Mouse (Mus musculus) B cell, adult 62 days (primary cell): ENCODE results near the gene Rbm42. TPM values are rescaled to one million over a fixed set of nuclear protein-coding genes. Genes with fewer than 3 reads are reported as not detected.

Source experiments
- total RNA-seq: library from RNA; stranded (reverse); gene quantifications from 4 replicates; pipeline ENCODE4 v1.2.4, GENCODE M21; 2023

Gene Rbm42
- 87.7 to 100 TPM (median 92.3 TPM) in 4 replicates for total RNA-seq

GRCm38 (mm10) chr7:30649591-30650540 lies at the start of gene Rbm42:
Gene Rbm42, minus strand, starts transcription at chr7:30650317.

DNA sequence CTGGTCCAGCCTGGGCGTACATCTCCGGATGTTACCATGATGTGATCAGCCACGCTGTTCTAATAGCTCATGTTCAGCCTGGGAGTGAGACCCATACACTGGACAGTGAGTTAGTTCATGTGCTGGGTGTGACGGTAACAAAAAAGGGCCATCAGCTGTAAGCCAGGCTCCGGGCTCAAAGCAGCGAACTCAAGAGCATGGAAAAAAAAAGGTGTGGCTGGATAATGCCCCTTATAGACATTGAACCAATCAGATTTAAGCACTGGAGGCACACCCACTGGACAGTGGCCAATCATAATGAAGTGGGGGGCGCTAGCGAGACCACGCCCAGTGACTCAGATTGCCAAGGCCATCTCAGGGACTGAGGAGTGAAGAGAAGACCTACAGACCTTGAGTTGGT lies 48.5 kb upstream of the Rbm42 start, which contains the start of gene 2200002J24Rik:
TSS of gene 2200002J24Rik (plus strand) at position 338 of the 400 bp plus-strand sequence.

DNA sequence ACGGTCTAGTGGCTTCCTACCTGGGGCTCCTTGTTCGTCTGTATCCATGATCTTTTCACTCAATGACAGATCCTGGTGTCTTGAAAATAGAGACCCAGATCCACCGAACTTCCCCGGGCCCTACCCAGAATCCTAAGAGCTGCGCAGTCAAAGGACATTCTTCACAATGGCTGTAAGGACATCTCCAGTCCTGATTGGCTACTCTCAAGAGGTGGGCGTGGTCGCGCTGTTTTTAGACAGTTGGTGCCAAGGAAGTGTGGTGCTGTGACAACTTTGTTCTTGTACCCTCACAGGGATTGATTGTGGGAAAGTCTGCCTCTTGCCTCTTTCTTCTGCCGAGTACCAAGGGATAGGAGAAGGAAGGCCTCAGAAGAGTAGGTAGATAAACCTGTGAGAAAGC lies 21.4 kb upstream of the Rbm42 start, which contains the start of gene Pmis2:
TSS of gene Pmis2 (minus strand) at position 126 of the 400 bp plus-strand sequence.

DNA sequence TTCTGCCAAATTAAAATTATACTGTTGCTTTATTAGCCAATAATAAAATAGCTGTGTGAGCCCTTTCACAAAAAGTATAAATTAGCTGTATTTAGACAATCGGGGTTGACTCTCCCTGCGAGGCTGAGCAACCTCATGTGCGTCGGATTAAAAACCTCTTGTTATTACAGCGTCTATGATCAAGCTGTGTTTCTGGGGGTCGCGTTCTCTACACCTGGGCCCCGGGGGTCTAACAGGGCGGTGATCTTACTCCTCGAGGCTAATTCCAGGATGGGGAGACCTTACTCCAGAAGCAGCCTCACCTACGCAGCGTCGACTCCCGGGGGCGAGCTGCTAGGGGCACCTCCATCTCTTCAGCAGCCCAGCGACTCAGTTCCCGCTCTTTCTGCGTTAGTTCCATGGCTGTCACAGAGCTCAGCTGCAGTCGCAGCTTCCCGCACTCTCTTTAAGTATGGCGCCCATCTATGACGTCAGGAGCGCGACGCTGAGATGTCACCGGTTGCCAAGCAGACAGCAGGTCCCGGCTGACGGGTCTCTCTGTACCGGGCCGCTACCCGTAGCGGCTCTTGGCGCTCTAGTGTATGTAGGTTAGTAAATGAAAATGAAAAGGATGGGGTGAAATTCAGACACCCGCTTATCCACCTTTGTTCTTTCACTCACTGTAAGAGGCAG lies 14.5 kb upstream of the Rbm42 start, which contains the start of gene Haus5:
TSS of gene Haus5 (minus strand) at position 466 of the 672 bp plus-strand sequence.

DNA sequence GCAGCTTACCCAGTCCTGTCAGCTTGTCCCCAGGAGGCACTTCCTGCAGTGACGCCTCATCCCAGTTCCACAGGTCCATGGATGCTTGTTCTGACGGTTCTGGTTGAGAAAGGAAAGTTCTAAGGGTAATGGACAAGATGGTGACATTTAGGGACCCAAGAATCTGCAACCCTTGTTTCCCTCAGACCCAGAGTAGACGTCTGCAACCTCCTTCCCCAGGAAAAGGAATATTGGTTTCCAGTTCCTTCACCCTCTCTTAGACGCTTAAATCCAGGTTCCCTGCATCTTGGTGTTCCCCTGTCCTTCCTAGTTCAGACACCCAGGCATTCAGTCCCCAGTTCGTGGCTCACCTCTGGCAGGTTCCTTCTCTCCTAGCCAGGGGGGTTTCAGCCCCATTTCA lies 14.4 kb downstream of the Rbm42 start, which contains the start of gene Etv2:
TSS of gene Etv2 (minus strand) at position 101 of the 400 bp plus-strand sequence.

GRCm38 (mm10) chr7:30625530-30626384 lies 24.4 kb downstream of the Rbm42 start, which contains the start of gene Cox6b1:
Gene Cox6b1, minus strand, starts transcription at chr7:30626151.

DNA sequence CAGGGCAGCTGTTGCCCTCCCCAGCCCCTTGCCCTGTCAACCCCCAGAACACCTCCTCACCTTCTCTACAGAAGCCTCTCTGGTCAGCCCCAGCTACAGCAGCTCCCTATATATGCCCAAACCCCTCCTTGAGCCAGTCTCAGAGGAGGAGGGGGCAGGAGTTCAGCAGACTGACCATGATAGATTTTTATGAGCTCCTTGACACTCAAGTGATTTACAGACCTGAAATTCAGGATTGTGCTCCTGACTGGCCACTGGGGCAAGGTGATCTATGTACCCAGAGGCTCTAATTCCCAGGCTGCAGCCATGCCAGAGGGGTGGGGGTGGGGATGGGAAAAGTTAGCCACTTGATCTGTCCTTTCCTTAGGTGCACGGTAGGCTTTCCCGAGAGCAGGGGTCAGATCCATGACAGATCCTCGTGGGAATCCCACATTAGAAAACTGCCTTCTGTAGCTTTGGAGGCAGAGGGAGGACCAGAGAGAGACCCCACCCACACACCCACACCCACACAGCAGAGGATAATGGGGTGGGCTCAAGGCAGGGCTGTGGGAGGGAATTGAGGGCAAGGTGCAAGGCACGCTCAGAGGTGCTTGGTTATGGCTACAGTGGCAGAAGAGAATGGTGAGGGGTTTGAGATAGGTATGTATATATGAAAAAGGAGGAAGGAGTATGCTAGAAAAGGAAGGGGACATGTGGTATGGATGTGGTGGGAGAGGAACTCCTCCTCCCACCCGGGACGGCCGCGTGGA lies 37.3 kb downstream of the Rbm42 start, which contains the start of gene Upk1a:
TSS of gene Upk1a (minus strand) at position 194 of the 749 bp plus-strand sequence.

DNA sequence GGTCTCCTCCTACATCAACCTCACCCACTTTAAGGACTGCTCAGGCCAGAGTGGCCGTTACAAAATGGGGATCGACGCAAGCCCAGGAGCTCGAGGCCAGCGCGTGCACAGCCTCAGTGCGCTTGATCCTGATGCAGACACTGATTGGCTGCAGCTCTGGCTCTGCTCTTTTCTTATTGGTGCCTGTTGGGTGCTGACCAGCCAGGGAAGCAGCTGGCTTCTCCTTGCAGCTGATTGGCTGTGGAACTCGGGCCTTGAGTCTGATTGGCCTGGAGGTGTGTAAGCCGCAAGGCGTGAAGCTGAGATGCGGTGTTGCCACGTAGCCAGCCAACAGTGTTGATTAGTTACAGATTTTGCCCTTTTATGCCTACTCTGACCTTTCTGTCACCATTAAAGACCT lies 51.3 kb downstream of the Rbm42 start, which contains the start of gene Zbtb32:
TSS of gene Zbtb32 (minus strand) at position 124 of the 400 bp plus-strand sequence.

Other genes starting within 250 kb of the Rbm42 start
- 63.3 to 80.1 TPM (median 74.7 TPM) in 4 replicates for gene Tyrobp, start 236.6 kb downstream of the Rbm42 start, total RNA-seq
- 34.8 to 42.0 TPM (median 39.2 TPM) in 4 replicates for gene Hcst, start 230.5 kb downstream of the Rbm42 start, total RNA-seq
- gene Nfkbid, start 228.6 kb downstream of the Rbm42 start, total RNA-seq: 332 to 428 TPM (median 371 TPM) in 4 replicates
- gene Aplp1, start 204.8 kb downstream of the Rbm42 start, total RNA-seq: 0.22 TPM in 1 of 4 replicates, not detected in the others
- not detected in 4 replicates for gene Kirrel2, start 192.6 kb downstream of the Rbm42 start, total RNA-seq
- not detected in 4 replicates for gene Nphs1, start 192.0 kb downstream of the Rbm42 start, total RNA-seq
- gene Prodh2, start 156.7 kb downstream of the Rbm42 start, total RNA-seq: not detected in 4 replicates
- 14.2 to 18.7 TPM (median 16.3 TPM) in 4 replicates for gene Arhgap33, start 115.3 kb downstream of the Rbm42 start, total RNA-seq
- 2.2 to 3.1 TPM (median 2.7 TPM) in 4 replicates for gene Hspb6, start 98.1 kb downstream of the Rbm42 start, total RNA-seq
- 10.2 to 18.1 TPM (median 13.6 TPM) in 4 replicates for gene Proser3, start 98.0 kb downstream of the Rbm42 start, total RNA-seq
- gene Lin37, start 90.5 kb downstream of the Rbm42 start, total RNA-seq: 38.9 to 50.0 TPM (median 41.5 TPM) in 4 replicates
- gene U2af1l4, start 87.0 kb downstream of the Rbm42 start, total RNA-seq: 106 to 140 TPM (median 111 TPM) in 4 replicates
- 9.2 to 12.8 TPM (median 11.8 TPM) in 4 replicates for gene Gm49396, start 87.0 kb downstream of the Rbm42 start, total RNA-seq
- 135 to 152 TPM (median 138 TPM) in 4 replicates for gene Psenen, start 86.7 kb downstream of the Rbm42 start, total RNA-seq
- gene Igflr1, start 84.9 kb downstream of the Rbm42 start, total RNA-seq: 5.6 to 11.7 TPM (median 8.2 TPM) in 4 replicates
- 104 to 116 TPM (median 108 TPM) in 4 replicates for gene Kmt2b, start 61.6 kb downstream of the Rbm42 start, total RNA-seq
- gene Zbtb32, start 51.4 kb downstream of the Rbm42 start, total RNA-seq: 0.82 to 1.9 TPM (median 1.6 TPM) in 4 replicates
- gene Upk1a, start 37.5 kb downstream of the Rbm42 start, total RNA-seq: 0.70 TPM in 1 of 4 replicates, not detected in the others
- gene Cox6b1, start 24.2 kb downstream of the Rbm42 start, total RNA-seq: 177 to 214 TPM (median 201 TPM) in 4 replicates
- gene Etv2, start 14.5 kb downstream of the Rbm42 start, total RNA-seq: not detected in 4 replicates
- 56.1 to 64.2 TPM (median 59.9 TPM) in 4 replicates for gene Haus5, start 14.7 kb upstream of the Rbm42 start, total RNA-seq
- not detected in 4 replicates for gene Pmis2, start 21.3 kb upstream of the Rbm42 start, total RNA-seq
- gene 2200002J24Rik, start 48.6 kb upstream of the Rbm42 start, total RNA-seq: not detected in 4 replicates
- gene Atp4a, start 61.9 kb upstream of the Rbm42 start, total RNA-seq: 0.85 to 3.1 TPM in 2 of 4 replicates, not detected in the others
- gene Tmem147, start 79.2 kb upstream of the Rbm42 start, total RNA-seq: 34.4 to 45.7 TPM (median 41.2 TPM) in 4 replicates
- gene Gapdhs, start 93.4 kb upstream of the Rbm42 start, total RNA-seq: not detected in 4 replicates
- 2.3 to 5.4 TPM (median 3.3 TPM) in 4 replicates for gene Sbsn, start 101.2 kb upstream of the Rbm42 start, total RNA-seq
- gene Dmkn, start 113.4 kb upstream of the Rbm42 start, total RNA-seq: not detected in 4 replicates
- not detected in 4 replicates for gene Krtdap, start 137.6 kb upstream of the Rbm42 start, total RNA-seq
- gene Ffar2, start 173.5 kb upstream of the Rbm42 start, total RNA-seq: 13.9 to 20.5 TPM (median 17.6 TPM) in 4 replicates
- gene Ffar3, start 205.9 kb upstream of the Rbm42 start, total RNA-seq: 1.0 to 2.0 TPM (median 1.4 TPM) in 4 replicates
- gene Ffar1, start 211.2 kb upstream of the Rbm42 start, total RNA-seq: 25.4 to 28.3 TPM (median 27.3 TPM) in 4 replicates
- 1,001 to 1,218 TPM (median 1,131 TPM) in 4 replicates for gene Cd22, start 230.0 kb upstream of the Rbm42 start, total RNA-seq